Mouse (Mus musculus) cerebellum, postnatal 4 days (tissue): ENCODE measurements around the gene Vmn1r138.
"Not testable (repeated sequence)": the region's sequence is repeated elsewhere in the genome, so short reads cannot be mapped to it uniquely, and the experiment has no call there.

ENCODE experiments used
- DNase-seq, 2 experiments: peaks; one replicate each; pipeline ENCODE4 v3.0.0; 2022; ENCODE audit warnings: low spot score in 2 of 2, mixed read lengths in 1 of 2

Gene Vmn1r138

GRCm38 (mm10) chr7:22028797-22029196 is at the start of gene Vmn1r138:
Gene Vmn1r138, minus strand, starts transcription at chr7:22028897.
- DNase-seq, result not testable (repeated sequence)

GRCm38 (mm10) chr7:22068757-22069156 is 40.1 kb upstream of the Vmn1r138 start, which contains the start of gene Vmn1r139:
Gene Vmn1r139, plus strand, starts transcription at chr7:22069057.
- DNase-seq, result not testable (repeated sequence)

- DNase-seq, result not testable (repeated sequence)
These were observed 27.5 kb upstream of the Vmn1r138 start, which contains the start of gene Gm6176 for GRCm38 (mm10) chr7:22056205-22056604. Gene Gm6176, minus strand, starts transcription at chr7:22056305.

- DNase-seq, result not testable (repeated sequence)
These were observed 34.4 kb downstream of the Vmn1r138 start, which contains the start of gene Vmn1r137 for GRCm38 (mm10) chr7:21994287-21994686. Gene Vmn1r137, plus strand, starts transcription at chr7:21994587.
